Mouse (Mus musculus): ENCODE measurements around the gene Olfr1022. TPM values are rescaled to one million over a fixed set of nuclear protein-coding genes. Genes with fewer than 3 reads are reported as not detected.

Gene Olfr1022
- polyA plus RNA-seq (2015; fragmentation: Nextera tagmentation; extraction: Ambion mirVana) = not detected in 2 replicates

GRCm38 (mm10) chr2:85868294-85868693 lies at the start of gene Olfr1022:
Gene Olfr1022, plus strand, starts transcription at chr2:85868594.
- 50% methylated on average over 2 of the region's 2 CpGs for WGBS
- ATAC-seq = no peak
- Histone ChIP-seq H3K4me2 (ENCODE audit: low read depth, low read length) (no peak within 1 kb of the TSS), H3K4me3 (ENCODE audit: low read length) (no peak within 1 kb of the TSS), H3K36me3 (ENCODE audit: control insufficient read depth, insufficient read depth, low read length) (no peaks in the 10 kb centered on the region), H3K27me3 (replicated peaks; ENCODE audit: control insufficient read depth, insufficient read depth, low read length) (no peaks in the 10 kb centered on the region), H3K9ac (ENCODE audit: low read depth, low read length) (no peak within 1 kb of the TSS), H3K27ac (ENCODE audit: low read length) (no peak within 1 kb of the TSS), H3K4me1 (ENCODE audit: control insufficient read depth, insufficient read depth, low read length) (no peaks in the 10 kb centered on the region), H3K9me3 (ENCODE audit: control insufficient read depth, low read length) (no peaks in the 10 kb centered on the region)

GRCm38 (mm10) chr2:85845383-85845782 lies 23.0 kb upstream of the Olfr1022 start, which contains the start of gene Olfr1019:
Gene Olfr1019, minus strand, starts transcription at chr2:85845483.
- H3K4me2 ChIP-seq (ENCODE audit: low read depth, low read length) = no peak within 1 kb of the TSS
- no peak within 1 kb of the TSS for H3K9ac ChIP-seq (ENCODE audit: low read depth, low read length)
- no peaks in the 10 kb centered on the region for H3K36me3 ChIP-seq (ENCODE audit: control insufficient read depth, insufficient read depth, low read length)
- no peaks in the 10 kb centered on the region for H3K9me3 ChIP-seq (ENCODE audit: control insufficient read depth, low read length)
- H3K27me3 ChIP-seq (replicated peaks; ENCODE audit: control insufficient read depth, insufficient read depth, low read length) = no peaks in the 10 kb centered on the region
- no peaks in the 10 kb centered on the region for H3K4me1 ChIP-seq (ENCODE audit: control insufficient read depth, insufficient read depth, low read length)
- H3K27ac ChIP-seq (ENCODE audit: low read length) = no peak within 1 kb of the TSS
- H3K4me3 ChIP-seq (ENCODE audit: low read length) = no peak within 1 kb of the TSS
- ATAC-seq = no peak

DNA sequence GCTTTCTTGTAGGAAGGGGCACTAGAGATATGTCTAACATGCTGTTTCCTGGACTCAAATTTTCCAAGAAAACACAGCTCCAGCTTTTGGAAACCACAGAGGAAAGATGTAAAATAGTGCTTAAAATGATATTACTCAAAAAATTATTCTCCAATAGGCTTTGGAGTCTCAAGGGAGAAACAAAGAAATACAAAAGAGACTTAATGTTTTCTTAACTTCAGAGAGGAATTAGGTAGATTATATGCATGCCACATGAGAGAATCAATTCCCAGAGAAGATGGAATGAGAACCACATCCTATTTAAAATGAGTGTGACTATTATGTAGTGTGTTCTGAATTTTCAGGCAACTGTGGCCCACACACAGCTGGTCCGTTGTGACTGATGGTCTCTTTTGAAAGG lies 21.7 kb upstream of the Olfr1022 start, which contains the start of gene Olfr1020:
Gene Olfr1020, plus strand, starts transcription at position 301 of the 400 bp plus-strand sequence.
- ATAC-seq = no peak
- no peaks in the 10 kb centered on the region for H3K9me3 ChIP-seq (ENCODE audit: control insufficient read depth, low read length)
- WGBS = 79% methylated on average over 1 of the region's 1 CpGs
- H3K9ac ChIP-seq (ENCODE audit: low read depth, low read length) = no peak within 1 kb of the TSS
- no peaks in the 10 kb centered on the region for H3K27me3 ChIP-seq (replicated peaks; ENCODE audit: control insufficient read depth, insufficient read depth, low read length)
- no peaks in the 10 kb centered on the region for H3K4me1 ChIP-seq (ENCODE audit: control insufficient read depth, insufficient read depth, low read length)
- H3K36me3 ChIP-seq (ENCODE audit: control insufficient read depth, insufficient read depth, low read length) = no peaks in the 10 kb centered on the region
- no peak within 1 kb of the TSS for H3K4me2 ChIP-seq (ENCODE audit: low read depth, low read length)
- H3K27ac ChIP-seq (ENCODE audit: low read length) = no peak within 1 kb of the TSS
- H3K4me3 ChIP-seq (ENCODE audit: low read length) = no peak within 1 kb of the TSS

- ATAC-seq = no peak
- Histone ChIP-seq H3K27me3 (replicated peaks; ENCODE audit: control insufficient read depth, insufficient read depth, low read length) (no peaks in the 10 kb centered on the region), H3K4me1 (ENCODE audit: control insufficient read depth, insufficient read depth, low read length) (no peaks in the 10 kb centered on the region), H3K4me3 (ENCODE audit: low read length) (no peak within 1 kb of the TSS), H3K9ac (ENCODE audit: low read depth, low read length) (no peak within 1 kb of the TSS), H3K27ac (ENCODE audit: low read length) (no peak within 1 kb of the TSS), H3K36me3 (ENCODE audit: control insufficient read depth, insufficient read depth, low read length) (no peaks in the 10 kb centered on the region), H3K4me2 (ENCODE audit: low read depth, low read length) (no peak within 1 kb of the TSS), H3K9me3 (ENCODE audit: control insufficient read depth, low read length) (no peaks in the 10 kb centered on the region)
- 76% methylated on average over 2 of the region's 2 CpGs for WGBS
These were observed 16.9 kb downstream of the Olfr1022 start, which contains the start of gene Olfr1023 for GRCm38 (mm10) chr2:85885340-85885739. Gene Olfr1023, plus strand, starts transcription at chr2:85885640.

- H3K9me3 ChIP-seq (ENCODE audit: control insufficient read depth, low read length) = no peaks in the 10 kb centered on the region
- H3K4me3 ChIP-seq (ENCODE audit: low read length) = no peak within 1 kb of the TSS
- H3K4me1 ChIP-seq (ENCODE audit: control insufficient read depth, insufficient read depth, low read length) = no peaks in the 10 kb centered on the region
- no peaks in the 10 kb centered on the region for H3K27me3 ChIP-seq (replicated peaks; ENCODE audit: control insufficient read depth, insufficient read depth, low read length)
- 83% methylated on average over 3 of the region's 3 CpGs for WGBS
- H3K9ac ChIP-seq (ENCODE audit: low read depth, low read length) = no peak within 1 kb of the TSS
- no peaks in the 10 kb centered on the region for H3K36me3 ChIP-seq (ENCODE audit: control insufficient read depth, insufficient read depth, low read length)
- H3K4me2 ChIP-seq (ENCODE audit: low read depth, low read length) = no peak within 1 kb of the TSS
- ATAC-seq = no peak
- no peak within 1 kb of the TSS for H3K27ac ChIP-seq (ENCODE audit: low read length)
These were observed 36.6 kb downstream of the Olfr1022 start, which contains the start of gene Olfr1024 for GRCm38 (mm10) chr2:85904952-85905351. Gene Olfr1024, minus strand, starts transcription at chr2:85905052.

- H3K27ac ChIP-seq (ENCODE audit: low read length) = no peak overlapping the region
- no peaks in the 10 kb centered on the region for H3K4me1 ChIP-seq (ENCODE audit: control insufficient read depth, insufficient read depth, low read length)
- no peaks in the 10 kb centered on the region for H3K9me3 ChIP-seq (ENCODE audit: control insufficient read depth, low read length)
- no peaks in the 10 kb centered on the region for H3K36me3 ChIP-seq (ENCODE audit: control insufficient read depth, insufficient read depth, low read length)
- H3K4me2 ChIP-seq (ENCODE audit: low read depth, low read length) = no peak overlapping the region
- no peaks in the 10 kb centered on the region for H3K27me3 ChIP-seq (replicated peaks; ENCODE audit: control insufficient read depth, insufficient read depth, low read length)
- H3K4me3 ChIP-seq (ENCODE audit: low read length) = no peak overlapping the region
- ATAC-seq = no peak
- H3K9ac ChIP-seq (ENCODE audit: low read depth, low read length) = no peak overlapping the region
These were observed 44.8 kb downstream of the Olfr1022 start for GRCm38 (mm10) chr2:85913197-85913596.

GRCm38 (mm10) chr2:85914893-85915292 lies 46.5 kb downstream of the Olfr1022 start, which contains the start of gene Olfr1025-ps1:
Gene Olfr1025-ps1, plus strand, starts transcription at chr2:85915193.
- Histone ChIP-seq H3K36me3 (ENCODE audit: control insufficient read depth, insufficient read depth, low read length) (no peaks in the 10 kb centered on the region), H3K4me2 (ENCODE audit: low read depth, low read length) (no peak within 1 kb of the TSS), H3K4me3 (ENCODE audit: low read length) (no peak within 1 kb of the TSS), H3K27me3 (replicated peaks; ENCODE audit: control insufficient read depth, insufficient read depth, low read length) (no peaks in the 10 kb centered on the region), H3K9me3 (ENCODE audit: control insufficient read depth, low read length) (no peaks in the 10 kb centered on the region), H3K9ac (ENCODE audit: low read depth, low read length) (no peak within 1 kb of the TSS), H3K4me1 (ENCODE audit: control insufficient read depth, insufficient read depth, low read length) (no peaks in the 10 kb centered on the region), H3K27ac (ENCODE audit: low read length) (no peak within 1 kb of the TSS)
- no peak for ATAC-seq
- 47% methylated on average over 1 of the region's 1 CpGs for WGBS

Other genes with a start within 250 kb of the Olfr1022 start
- gene Olfr1002, start 217.9 kb upstream of the Olfr1022 start, polyA plus RNA-seq (2015; fragmentation: Nextera tagmentation; extraction: Ambion mirVana) = not detected in 2 replicates
- not detected in 2 replicates for gene Olfr154, start 204.1 kb upstream of the Olfr1022 start, polyA plus RNA-seq (2015; fragmentation: Nextera tagmentation; extraction: Ambion mirVana)
- not detected in 2 replicates for gene Olfr1006, start 189.8 kb upstream of the Olfr1022 start, polyA plus RNA-seq (2015; fragmentation: Nextera tagmentation; extraction: Ambion mirVana)
- not detected in 2 replicates for gene Olfr1008, start 179.2 kb upstream of the Olfr1022 start, polyA plus RNA-seq (2015; fragmentation: Nextera tagmentation; extraction: Ambion mirVana)
- not detected in 2 replicates for gene Olfr1009, start 153.2 kb upstream of the Olfr1022 start, polyA plus RNA-seq (2015; fragmentation: Nextera tagmentation; extraction: Ambion mirVana)
- not detected in 2 replicates for gene Olfr1012, start 105.8 kb upstream of the Olfr1022 start, polyA plus RNA-seq (2015; fragmentation: Nextera tagmentation; extraction: Ambion mirVana)
- not detected in 2 replicates for gene Olfr1013, start 101.5 kb upstream of the Olfr1022 start, polyA plus RNA-seq (2015; fragmentation: Nextera tagmentation; extraction: Ambion mirVana)
- not detected in 2 replicates for gene Olfr1014, start 95.9 kb upstream of the Olfr1022 start, polyA plus RNA-seq (2015; fragmentation: Nextera tagmentation; extraction: Ambion mirVana)
- not detected in 2 replicates for gene Olfr1015, start 86.6 kb upstream of the Olfr1022 start, polyA plus RNA-seq (2015; fragmentation: Nextera tagmentation; extraction: Ambion mirVana)
- not detected in 2 replicates for gene Olfr1016, start 66.0 kb upstream of the Olfr1022 start, polyA plus RNA-seq (2015; fragmentation: Nextera tagmentation; extraction: Ambion mirVana)
- not detected in 2 replicates for gene Olfr1018, start 50.1 kb upstream of the Olfr1022 start, polyA plus RNA-seq (2015; fragmentation: Nextera tagmentation; extraction: Ambion mirVana)
- gene Olfr1019, start 23.1 kb upstream of the Olfr1022 start, polyA plus RNA-seq (2015; fragmentation: Nextera tagmentation; extraction: Ambion mirVana) = not detected in 2 replicates
- gene Olfr1020, start 21.6 kb upstream of the Olfr1022 start, polyA plus RNA-seq (2015; fragmentation: Nextera tagmentation; extraction: Ambion mirVana) = not detected in 2 replicates
- gene Olfr1023, start 17.0 kb downstream of the Olfr1022 start, polyA plus RNA-seq (2015; fragmentation: Nextera tagmentation; extraction: Ambion mirVana) = not detected in 2 replicates
- gene Olfr1024, start 36.5 kb downstream of the Olfr1022 start, polyA plus RNA-seq (2015; fragmentation: Nextera tagmentation; extraction: Ambion mirVana) = not detected in 2 replicates
- not detected in 2 replicates for gene Olfr1025-ps1, start 46.6 kb downstream of the Olfr1022 start, polyA plus RNA-seq (2015; fragmentation: Nextera tagmentation; extraction: Ambion mirVana)
- not detected in 2 replicates for gene Olfr1026, start 53.0 kb downstream of the Olfr1022 start, polyA plus RNA-seq (2015; fragmentation: Nextera tagmentation; extraction: Ambion mirVana)
- not detected in 2 replicates for gene Olfr1028, start 81.8 kb downstream of the Olfr1022 start, polyA plus RNA-seq (2015; fragmentation: Nextera tagmentation; extraction: Ambion mirVana)
- gene Olfr1029, start 105.3 kb downstream of the Olfr1022 start, polyA plus RNA-seq (2015; fragmentation: Nextera tagmentation; extraction: Ambion mirVana) = not detected in 2 replicates
- gene Olfr1030, start 110.7 kb downstream of the Olfr1022 start, polyA plus RNA-seq (2015; fragmentation: Nextera tagmentation; extraction: Ambion mirVana) = not detected in 2 replicates
- gene Olfr1031, start 121.7 kb downstream of the Olfr1022 start, polyA plus RNA-seq (2015; fragmentation: Nextera tagmentation; extraction: Ambion mirVana) = not detected in 2 replicates
- gene Olfr1032, start 136.9 kb downstream of the Olfr1022 start, polyA plus RNA-seq (2015; fragmentation: Nextera tagmentation; extraction: Ambion mirVana) = not detected in 2 replicates
- 1.6 and 3.0 TPM in 2 replicates for gene Olfr1033, start 152.0 kb downstream of the Olfr1022 start, polyA plus RNA-seq (2015; fragmentation: Nextera tagmentation; extraction: Ambion mirVana)
- 0.02 TPM in 1 of 2 replicates, not detected in the other for gene Olfr1034, start 177.3 kb downstream of the Olfr1022 start, polyA plus RNA-seq (2015; fragmentation: Nextera tagmentation; extraction: Ambion mirVana)
- not detected in 2 replicates for gene Olfr1036, start 205.4 kb downstream of the Olfr1022 start, polyA plus RNA-seq (2015; fragmentation: Nextera tagmentation; extraction: Ambion mirVana)
- not detected in 2 replicates for gene Olfr1037, start 218.8 kb downstream of the Olfr1022 start, polyA plus RNA-seq (2015; fragmentation: Nextera tagmentation; extraction: Ambion mirVana)

All from intestine, embryonic 16.5 days (tissue).